Mouse (Mus musculus) mature B cell (primary cell): ENCODE measurements around the gene Xxylt1.

Experiments used
- in situ Hi-C: fragments of 300-500 bp; cut with MboI; formaldehyde crosslinking; loops from 2 replicates; pipeline ENCODE4 v1.14.3; 2019

Gene Xxylt1

DNA sequence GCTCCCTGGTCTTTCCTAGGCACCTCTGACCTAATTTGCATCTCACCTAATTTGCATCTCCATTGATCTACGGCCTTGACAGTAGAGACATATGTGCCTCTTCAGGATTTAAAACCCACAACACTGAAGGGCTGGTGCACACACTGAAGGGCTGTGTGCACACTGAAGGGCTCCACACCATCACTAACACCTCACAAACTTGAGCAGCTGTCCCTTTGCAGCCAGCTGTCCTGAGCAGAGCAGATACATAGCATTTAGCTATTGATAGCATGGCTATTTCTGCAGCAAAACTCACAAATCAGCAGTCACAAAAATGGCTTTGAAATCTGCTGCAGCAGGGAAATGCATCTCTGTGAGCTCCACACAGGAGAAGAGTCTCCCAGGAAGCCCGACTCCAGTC, 90.6 kb downstream of the Xxylt1 start:
- in situ Hi-C loops = no loop called here

DNA sequence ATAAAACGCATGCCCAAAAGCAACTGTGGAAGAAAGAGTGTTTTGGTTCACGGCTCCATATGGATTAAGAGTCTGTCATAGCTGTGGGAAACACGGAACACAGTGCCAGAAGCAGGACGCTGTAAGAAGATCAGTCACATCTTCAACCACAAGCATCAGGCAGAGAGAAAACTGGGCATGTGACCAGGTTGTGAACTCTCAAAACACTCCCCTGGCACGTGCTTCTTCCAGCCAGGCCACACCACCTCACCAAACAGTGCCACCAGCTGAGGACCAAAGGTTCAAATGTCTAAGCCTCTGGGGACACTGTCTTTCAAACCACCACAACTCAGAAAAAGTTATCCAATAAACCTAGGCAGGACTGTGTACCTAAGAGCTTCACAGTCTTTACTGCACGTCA, 93.0 kb downstream of the Xxylt1 start:
- in situ Hi-C loops = no loop called here

DNA sequence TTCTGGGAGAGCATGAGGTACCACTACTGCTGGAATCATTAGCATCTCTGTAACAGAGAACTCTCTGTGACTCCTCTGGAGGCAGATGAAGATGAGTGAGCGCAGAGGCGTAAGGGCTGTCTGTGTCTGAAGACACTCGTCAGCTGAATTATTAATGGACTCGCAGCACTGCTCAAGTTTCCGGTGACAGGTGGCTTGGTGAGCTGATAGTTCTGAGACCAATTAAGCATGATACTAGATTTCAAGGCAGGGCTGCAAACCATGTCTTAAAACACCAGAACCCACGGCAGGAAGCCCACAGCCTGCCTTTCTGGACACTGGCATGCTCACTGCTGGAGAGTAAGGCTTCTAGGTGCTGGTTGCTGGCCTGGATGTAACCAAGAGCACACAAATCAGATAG, 93.5 kb downstream of the Xxylt1 start:
- in situ Hi-C loops = no loop called here

DNA sequence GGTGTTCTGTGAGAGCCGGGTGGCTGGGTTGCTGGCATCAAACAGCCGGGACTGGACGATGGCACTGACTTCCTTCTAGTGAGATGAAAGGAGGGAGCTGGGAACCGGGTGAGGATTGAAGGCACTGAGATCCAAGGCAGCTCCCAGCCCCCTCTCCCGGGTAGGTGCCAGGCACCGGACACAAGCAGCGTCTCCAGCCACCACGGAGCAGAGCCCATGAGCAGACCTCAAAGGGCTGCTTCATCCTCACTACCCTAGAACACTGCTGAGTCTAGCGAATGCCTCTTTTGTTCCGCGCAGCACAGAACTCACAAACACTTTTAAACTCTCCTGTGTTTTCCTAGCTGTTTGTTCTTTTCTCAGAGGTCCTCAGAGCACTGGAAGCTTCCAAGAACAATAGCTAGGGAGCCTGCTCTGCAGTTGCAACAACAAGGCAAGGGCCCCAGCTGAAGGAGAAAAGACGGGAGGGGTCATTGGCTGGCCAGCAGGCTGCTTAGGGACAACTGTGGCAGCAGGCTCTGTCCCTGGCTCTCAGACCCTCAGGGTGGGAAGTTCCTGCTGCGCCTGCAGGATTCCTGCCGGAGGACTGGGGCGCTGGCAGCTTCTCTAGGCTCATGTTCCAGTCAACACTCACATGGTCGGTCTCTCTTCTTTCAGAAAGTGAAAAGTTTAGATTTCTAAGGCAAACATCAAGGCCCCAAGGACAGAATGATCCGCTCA, 96.2 kb downstream of the Xxylt1 start:
- in situ Hi-C loops = no loop called here

DNA sequence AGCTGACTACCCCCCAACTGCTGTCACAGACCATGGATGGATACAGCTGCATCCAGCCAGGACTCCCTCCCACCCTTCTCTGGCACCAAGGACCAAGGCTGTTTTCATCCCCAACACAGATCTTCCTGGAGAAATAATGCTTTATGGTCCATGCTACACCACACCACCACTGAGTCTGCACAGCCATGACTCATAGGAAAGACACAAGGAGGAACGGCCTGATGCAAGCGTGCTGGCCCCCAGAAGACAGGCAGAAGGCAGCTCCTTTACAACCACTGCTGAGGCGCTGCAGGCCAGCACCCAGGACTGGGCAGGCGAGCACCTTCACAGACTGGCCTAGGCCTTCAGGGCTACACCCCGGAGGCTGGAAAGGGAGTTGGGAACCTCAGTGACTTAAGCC, 97.1 kb downstream of the Xxylt1 start:
- in situ Hi-C loops = no loop called here

DNA sequence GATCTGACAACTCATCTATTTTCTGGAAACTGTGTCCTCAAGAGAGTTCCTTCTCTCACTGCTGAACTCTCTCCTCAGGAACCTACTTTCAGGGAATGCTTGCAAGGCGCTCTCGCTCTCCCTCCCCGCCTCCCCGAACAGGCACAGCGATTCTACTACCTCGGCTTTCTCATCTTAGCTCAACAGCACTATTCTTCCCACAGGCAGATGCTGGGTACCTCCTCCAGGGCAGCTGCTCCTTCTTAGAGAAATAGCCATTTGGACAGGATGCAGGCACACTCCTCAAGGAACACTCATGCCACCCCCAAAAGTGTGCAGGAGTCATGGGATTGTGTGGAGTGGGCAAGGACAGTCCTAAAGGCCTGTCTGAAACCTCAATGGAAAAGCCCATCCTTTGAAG, 97.5 kb downstream of the Xxylt1 start:
- in situ Hi-C loops = no loop called here

DNA sequence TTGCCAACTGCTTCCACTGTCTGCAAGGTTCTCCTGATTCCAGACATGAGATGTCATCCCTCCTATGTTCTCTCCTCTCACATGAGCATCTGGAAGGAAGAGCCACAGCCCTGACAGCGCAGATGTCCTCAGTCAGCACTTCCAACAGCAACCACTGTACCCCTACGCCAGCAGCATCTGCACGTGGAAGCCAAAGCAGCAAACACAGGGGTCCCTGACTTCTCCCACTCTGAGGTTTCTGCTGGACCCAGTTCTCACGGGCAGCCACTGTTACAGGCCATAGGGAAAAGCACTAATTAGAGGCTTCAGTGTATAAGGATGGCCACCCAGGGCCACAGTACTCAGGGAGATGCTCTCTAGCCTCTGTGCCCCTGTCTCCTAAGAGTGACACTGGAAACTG, 98.0 kb downstream of the Xxylt1 start:
- in situ Hi-C loops = no loop called here

DNA sequence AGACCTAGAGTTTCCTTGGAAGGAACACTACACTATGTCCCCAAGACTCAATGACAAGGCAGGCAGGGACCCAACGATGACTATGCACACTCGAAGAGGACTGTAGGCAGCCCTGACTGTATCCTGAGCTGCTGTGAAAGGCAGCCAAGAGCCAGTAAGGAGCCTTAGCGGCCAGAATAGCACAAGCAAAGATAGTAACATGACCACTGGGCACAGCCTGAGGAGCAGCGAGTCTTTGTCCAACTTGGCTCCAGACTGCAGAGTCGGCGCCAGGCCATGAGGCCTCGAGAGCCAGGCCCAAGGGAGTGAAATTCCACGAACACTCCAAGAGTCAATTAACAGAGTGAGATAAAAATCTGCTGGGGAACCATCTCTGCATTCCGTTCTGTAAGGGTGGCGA, 99.9 kb downstream of the Xxylt1 start:
- in situ Hi-C loops = no loop called here

DNA sequence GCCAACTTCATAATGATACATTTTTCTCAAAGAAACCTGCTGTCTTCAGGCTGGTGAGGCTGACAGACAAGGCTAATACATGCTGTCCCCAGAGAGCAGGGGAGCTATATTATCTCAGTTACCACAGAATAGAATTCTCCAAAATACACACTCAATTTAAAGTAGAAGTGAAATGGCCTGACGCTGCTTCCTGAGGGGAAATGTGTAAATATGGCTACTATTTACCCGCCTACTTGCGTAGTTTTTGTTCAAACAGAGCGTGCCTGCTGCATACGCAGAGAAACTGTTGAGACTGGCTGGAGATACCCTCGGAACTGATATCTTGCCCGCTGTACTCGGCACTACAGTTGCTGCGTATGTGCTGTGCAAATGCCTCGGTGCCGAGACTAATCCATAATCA, 101.3 kb downstream of the Xxylt1 start:
- in situ Hi-C loops = no loop called here

DNA sequence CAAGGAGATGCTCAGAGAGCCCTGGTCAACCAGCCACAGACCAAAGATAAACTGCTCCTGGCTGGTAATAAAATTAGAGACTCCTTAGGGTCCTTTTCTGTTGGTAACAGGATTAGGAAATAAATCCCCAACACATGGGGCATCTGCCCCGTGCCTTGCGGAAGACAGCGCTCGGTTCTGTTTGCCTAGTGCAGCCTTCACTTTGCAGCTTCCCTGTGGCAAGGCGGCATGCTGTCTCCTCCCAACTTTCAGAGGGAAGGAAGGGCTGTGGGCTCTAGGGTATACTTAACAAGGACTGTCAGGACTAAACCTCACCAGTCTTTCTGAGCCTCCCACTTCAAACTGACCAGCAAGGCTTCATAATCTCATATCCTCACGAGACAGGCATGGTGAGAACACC, 103.5 kb downstream of the Xxylt1 start:
- in situ Hi-C loops = no loop called here

DNA sequence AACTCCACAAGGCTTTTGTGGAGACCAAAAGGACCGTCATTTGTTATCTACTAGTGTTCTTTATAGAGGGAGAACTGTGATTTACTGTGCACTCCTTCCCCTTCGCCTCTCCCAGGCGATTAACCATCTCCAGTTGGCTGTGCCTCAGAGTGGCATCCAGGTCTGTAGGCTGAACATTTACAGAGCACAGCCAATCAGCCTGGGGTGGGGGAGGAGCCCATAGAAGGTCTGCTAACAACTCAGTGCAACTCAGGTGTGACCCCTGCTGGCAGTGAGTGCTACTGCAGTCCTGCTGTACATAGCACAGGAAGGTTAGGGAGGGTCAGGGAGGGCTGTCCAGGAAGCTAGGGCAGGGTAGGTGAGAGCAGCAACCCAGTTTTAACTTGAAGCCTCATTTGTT, 104.0 kb downstream of the Xxylt1 start:
- in situ Hi-C loops = no loop called here

DNA sequence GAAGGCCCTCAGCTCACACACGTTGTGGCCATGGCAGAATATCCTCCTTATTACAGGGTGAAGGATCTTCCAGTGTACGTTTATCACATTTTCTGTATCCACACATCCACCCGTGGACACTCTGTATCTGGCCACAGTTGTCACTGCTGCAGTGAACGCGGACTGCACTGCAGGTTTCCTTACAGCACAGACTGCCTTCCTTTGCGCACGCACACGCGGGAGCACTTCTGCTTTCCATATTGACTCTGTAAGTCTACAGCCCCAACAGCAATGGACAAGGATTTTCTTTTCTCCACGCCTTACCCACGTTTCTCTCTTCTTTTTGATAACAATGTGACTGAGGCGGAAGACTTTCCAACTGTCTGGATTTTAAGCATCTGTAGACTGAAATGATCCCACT, 106.7 kb downstream of the Xxylt1 start:
- in situ Hi-C loops = loop anchor here (5.0 kb wide), 1 partner anchor 377 kb away; the partner anchor contains the start of gene Fam43a

DNA sequence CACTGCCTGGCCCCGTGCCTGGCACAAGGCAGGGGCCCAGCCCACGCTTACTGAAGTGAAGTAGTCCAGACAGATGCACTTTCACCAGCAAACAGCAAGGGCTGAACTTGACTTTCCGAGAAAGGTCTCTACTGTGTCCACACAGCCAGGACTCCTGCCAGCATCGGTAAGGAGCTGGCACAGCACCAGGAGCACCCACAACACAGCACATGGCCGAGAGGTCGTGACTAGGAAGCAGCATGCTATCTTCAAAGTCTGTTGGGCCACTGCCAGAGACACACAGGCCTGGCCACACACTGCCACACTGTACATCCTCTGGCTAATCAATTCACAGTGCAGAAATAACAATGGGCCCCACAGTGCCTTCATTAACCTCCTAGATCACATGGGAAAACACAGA, 107.8 kb downstream of the Xxylt1 start:
- in situ Hi-C loops = loop anchor here (5.0 kb wide), 1 partner anchor 376 kb away; the partner anchor contains the start of gene Fam43a

DNA sequence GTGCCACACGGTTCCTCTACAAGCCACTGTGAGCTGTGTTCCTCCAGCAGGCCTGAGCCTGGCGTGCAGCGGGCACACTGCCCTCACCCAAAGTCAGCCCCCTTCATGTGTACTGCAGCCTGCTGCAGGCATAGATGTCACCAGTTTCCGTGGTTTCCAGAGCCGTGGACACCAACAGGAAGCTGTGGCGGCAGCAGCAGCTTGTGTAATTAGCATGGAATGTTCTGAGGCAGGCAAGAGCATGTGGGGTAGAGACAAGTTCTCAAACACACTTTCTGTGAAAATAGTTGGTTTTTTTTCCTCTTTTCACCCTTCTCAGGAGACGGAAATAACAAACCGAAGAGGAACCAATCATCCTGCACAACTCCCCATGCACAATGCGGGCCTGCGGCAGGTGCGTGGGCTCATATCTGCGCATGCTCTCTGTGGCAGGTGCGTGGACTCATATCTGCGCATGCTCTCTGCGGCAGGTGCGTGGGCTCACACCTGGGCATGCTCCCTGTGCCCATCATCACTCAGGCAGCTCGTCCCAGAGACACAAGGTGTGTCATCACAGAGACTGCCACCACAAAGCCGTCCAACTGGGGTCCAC, 109.2 kb downstream of the Xxylt1 start:
- in situ Hi-C loops = loop anchor here (5.0 kb wide), 1 partner anchor 375 kb away; the partner anchor contains the start of gene Fam43a

DNA sequence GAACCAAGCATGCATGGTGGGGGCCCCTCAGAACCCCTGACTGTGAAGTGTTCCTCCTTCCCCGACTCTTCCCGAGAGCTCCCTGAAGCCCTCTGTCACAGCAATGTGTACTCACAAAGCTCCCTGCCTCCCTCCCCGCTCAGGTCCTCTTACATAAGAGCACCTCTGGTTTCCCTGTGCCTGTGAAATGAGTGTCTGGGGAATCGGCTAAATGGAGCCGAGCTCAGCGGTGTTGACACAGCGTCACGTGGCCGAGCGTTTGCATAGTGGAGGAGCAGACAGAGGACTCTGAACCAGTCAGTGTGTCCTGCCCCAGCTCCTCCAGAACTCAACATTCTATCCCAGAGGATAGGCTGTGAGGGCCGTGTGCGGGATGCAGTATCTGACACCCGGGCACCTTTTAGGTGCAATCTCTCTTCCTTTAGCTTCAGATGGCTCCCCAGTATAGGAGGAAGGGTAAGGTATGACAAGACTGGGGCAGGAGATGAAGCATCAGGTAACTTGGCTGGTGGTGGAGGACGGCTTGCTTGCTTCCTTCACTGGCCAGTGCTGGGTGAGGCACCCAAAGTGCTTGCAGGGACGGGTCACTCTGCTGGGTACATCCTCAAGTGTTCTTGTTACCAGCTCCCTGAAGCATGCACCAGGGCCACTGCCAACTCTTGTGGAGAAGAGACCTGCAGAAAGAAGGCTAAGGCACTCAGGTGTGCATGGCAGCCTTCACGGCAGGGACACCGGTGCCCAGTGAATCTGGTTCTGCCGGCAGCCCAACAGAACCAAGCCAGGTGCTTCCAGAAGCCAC, 111.8 kb downstream of the Xxylt1 start:
- in situ Hi-C loops = loop anchor here (5.0 kb wide), 1 partner anchor 372 kb away; the partner anchor contains the start of gene Fam43a

DNA sequence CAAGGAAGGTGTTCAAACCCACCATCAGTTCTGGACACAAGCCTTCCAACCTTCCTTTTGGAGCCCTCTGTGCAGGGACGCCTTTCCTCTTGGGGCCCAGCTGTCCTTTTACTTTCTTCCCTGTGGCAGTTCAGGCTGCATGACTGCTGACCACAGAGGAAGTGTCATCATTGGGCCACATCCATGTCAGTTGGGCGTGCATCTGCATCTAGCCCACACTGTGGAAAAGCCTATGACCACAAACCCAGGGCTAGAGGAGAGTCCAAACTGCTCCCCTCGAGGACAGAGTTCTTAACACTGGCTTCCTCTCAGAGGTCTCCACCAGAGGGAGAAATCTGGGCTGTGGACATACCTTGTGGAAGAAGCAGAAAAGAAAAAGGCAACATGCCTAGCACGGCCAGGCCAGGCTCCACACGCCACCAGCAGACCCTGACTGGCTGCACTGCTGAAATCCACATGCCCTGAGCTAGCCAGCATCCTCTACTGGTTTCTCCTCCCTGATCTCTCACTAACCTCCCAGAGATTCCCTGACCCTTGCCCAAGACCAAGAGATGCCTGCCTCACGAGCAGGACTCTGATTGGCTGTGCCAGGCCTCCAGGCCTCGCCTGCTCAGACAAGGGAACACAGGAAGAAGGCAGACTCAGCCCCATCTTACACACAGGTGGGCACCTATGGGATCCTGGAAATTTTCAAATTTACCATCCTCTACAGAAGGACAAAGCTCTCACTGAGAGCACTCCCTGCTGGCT, 112.7 kb downstream of the Xxylt1 start:
- in situ Hi-C loops = no loop called here

DNA sequence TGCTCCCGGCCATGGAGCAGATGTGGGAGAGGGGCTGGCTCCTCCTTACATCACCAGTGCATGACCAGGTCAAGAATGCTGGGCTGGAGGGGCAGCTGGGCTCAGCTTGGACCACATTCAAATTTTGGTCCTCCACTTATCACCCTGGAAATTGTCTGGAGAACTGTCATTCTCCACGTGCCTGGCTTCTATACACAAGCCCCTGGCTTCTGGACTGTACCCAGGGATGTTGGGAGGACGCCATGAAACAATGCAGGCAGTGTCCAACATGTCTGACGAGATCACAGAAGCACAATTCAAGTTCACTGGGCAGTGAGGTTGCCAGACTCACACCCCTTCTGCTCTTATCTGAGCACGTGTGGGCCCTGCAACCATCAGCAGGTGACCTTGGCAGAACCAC, 114.5 kb downstream of the Xxylt1 start:
- in situ Hi-C loops = no loop called here

DNA sequence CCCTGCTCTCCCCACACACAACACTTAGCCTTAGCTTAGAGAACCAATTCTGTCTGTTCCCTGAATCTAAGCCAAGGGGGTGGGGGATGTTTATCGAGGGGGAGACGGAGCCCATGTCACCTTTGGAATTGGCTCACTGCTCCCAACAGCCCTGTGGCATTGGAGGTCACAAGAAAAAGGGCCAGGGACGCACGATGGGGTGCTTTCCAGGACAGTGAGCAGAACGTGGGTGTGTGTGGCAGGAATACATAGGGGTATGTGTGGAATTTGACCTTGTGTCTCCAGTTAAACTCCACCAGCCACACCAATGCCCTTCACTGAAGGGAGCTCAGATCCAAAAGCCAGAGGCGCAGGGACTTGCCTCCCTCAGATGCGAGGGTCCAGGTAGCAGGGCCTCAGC, 116.3 kb downstream of the Xxylt1 start:
- in situ Hi-C loops = no loop called here

DNA sequence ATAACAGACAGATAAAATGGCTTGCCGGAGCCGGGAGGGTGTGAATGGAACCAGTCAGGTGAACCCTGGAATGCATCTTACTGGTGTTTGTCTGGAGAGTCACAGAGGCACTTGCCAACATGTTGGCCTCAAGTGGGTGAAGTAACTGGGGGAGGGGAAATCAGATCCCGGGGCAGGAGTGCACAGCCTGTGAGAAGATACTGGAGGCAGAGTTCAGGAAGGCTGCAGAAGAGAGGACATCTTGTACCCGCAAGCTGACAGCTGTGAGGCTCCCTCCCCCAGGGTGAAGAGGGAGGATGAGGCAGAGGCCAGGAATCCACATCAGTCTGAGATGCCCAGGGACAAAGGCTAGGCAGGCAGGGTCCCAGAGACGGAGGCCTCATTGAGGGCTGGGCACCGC, 116.8 kb downstream of the Xxylt1 start:
- in situ Hi-C loops = no loop called here

DNA sequence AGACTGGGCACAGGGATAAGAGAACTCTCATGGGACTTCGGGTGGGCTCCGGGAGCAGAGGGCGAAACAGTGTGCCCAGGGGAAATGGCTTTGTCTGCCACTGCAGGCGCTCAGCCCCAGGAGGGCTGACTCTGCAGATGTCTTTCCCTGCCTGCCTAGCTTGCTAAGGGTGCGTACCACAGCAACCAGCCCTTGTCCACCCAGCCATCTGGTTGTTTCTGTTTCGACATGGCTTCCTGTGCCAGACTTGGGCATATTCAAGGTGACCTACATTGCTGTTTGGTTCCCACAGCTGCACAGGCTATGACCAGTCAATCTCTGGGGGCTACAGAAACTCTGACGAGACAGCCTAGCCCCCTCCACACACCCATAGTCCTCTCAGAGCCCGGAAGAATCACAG, 118.7 kb downstream of the Xxylt1 start:
- in situ Hi-C loops = no loop called here

DNA sequence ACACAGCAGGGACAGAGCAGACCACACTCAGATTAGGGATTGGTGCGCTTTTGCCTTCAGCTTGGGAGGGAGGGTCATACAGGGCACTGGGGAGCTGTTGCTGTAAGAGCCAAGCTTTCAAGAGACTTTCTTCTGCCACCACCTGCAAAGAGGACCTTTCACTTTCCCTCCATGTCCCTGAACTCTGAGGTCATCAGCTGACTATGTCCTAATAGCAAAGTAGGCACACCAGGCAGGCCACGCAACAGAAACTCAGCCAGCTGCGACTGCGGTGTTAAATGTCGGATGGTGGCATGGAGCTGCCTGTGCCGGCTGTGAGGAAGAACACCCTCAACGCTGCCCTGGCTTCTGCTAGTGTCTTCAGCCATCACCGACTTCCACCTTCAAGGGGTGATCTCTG, 120.1 kb downstream of the Xxylt1 start:
- in situ Hi-C loops = no loop called here

DNA sequence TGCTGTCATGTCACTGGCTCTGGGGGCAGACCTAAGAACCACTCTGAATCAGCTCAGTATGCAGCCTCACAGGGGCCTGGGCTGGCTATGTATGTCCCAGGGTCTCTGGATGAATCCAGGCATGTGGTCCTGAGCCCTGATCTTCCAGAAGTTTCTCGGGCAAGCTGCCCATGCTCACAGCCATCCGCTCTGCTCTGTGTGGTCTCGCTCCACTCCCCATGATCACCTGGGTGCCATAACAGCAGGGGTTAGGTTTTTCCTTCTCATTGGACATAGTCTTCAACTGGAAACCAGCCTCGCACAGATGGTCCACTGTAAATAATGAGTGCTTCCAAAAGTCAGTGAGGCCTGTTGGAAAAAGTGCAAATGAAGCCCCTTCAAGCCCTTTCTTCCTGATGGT, 121.0 kb downstream of the Xxylt1 start:
- in situ Hi-C loops = no loop called here
